Mouse (Mus musculus) liver, embryonic 15.5 days (tissue): ENCODE results near the gene Krtap10-4. TPM values are rescaled to one million over a fixed set of nuclear protein-coding genes. Genes with fewer than 3 reads are reported as not detected.
A peak's percentile ranks its signal among the peaks of the same experiment; 100 is the strongest.

Source experiments
- ATAC-seq: fragments of 200-750 bp; cut with Nextera tagmentation; 2 replicates; pipeline ENCODE4 v1.8.0; 2017; ENCODE audit warnings: moderate number of reproducible peaks, mild to moderate bottlenecking, moderate library complexity; ENCODE audit not compliant: insufficient read depth
- H3K27ac ChIP-seq: fragments of 300-500 bp; sonication (generic); replicated peaks from 2 replicates; pipeline ENCODE4 v1.5.1; 2015; ENCODE audit warnings: mild to moderate bottlenecking, inconsistent platforms
- H3K27me3 ChIP-seq: fragments of 300-500 bp; sonication (generic); 2 replicates; pipeline ENCODE4 v1.6.1; 2015; ENCODE audit warnings: mild to moderate bottlenecking, inconsistent platforms
- H3K36me3 ChIP-seq: fragments of 300-500 bp; sonication (generic); replicated peaks from 2 replicates; pipeline ENCODE4 v1.6.1; 2015; ENCODE audit warnings: moderate library complexity, mild to moderate bottlenecking, inconsistent platforms
- H3K4me1 ChIP-seq: fragments of 300-500 bp; sonication (generic); replicated peaks from 2 replicates; pipeline ENCODE4 v1.6.1; 2015; ENCODE audit warnings: inconsistent platforms
- H3K4me2 ChIP-seq: fragments of 300-500 bp; sonication (generic); 2 replicates; pipeline ENCODE4 v1.6.1; 2015; ENCODE audit warnings: moderate library complexity, mild to moderate bottlenecking, inconsistent platforms
- H3K4me3 ChIP-seq: fragments of 300-500 bp; sonication (generic); replicated peaks from 2 replicates; pipeline ENCODE4 v1.5.1; 2015; ENCODE audit warnings: mild to moderate bottlenecking, inconsistent platforms
- H3K9ac ChIP-seq: fragments of 300-500 bp; sonication (generic); 2 replicates; pipeline ENCODE4 v1.6.1; 2015; ENCODE audit warnings: moderate library complexity, mild to moderate bottlenecking, inconsistent platforms
- H3K9me3 ChIP-seq: fragments of 300-500 bp; sonication (generic); replicated peaks from 2 replicates; pipeline ENCODE4 v1.6.1; 2016; ENCODE audit warnings: inconsistent platforms
- WGBS: fragments of 180-500 bp; shearing (Covaris S2); methylation state at CpG from one replicate; pipeline ENCODE4 v1.1.7; 2015; ENCODE audit warnings: mixed read lengths; ENCODE audit not compliant: insufficient replicate concordance; 5-methylcytosine and 5-hydroxymethylcytosine counted together
- polyA plus RNA-seq: library from polyadenylated mRNA; unstranded; fragments of >200 nt; fragmentation: Nextera tagmentation; extraction: Ambion mirVana; gene quantifications from 2 replicates; pipeline ENCODE4 v1.2.1, GENCODE M21; 2015

The Krtap10-4 gene
- not detected in 2 replicates for polyA plus RNA-seq

DNA sequence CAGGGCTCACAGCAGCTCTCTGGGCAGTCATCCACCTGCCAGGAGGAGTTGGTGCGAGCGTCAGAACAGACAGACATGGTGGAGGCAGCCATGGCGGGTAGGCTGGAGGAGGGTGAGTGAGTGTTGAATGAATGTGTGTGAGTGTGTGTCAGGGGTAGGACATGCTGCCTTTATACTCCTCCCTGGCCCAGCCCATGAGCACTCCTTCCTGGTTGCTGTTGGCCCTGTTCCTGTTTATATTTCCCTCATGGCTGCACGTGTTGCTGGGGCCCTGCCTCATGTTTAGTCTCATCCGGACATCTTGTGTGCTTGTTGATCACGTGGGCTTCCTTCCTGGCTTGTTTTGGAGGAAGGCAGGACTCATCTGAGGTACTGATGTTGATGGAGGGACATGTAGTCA is at the start of gene Krtap10-4:
Krtap10-4 (minus strand) TSS at position 145 of the 400 bp plus-strand sequence.
- Histone ChIP-seq H3K4me1 (no peaks in the 10 kb centered on the region), H3K4me3 (no peak within 1 kb of the TSS), H3K27ac (no peak within 1 kb of the TSS), H3K27me3 (no peaks in the 10 kb centered on the region), H3K9ac (no peak within 1 kb of the TSS), H3K9me3 (no peaks in the 10 kb centered on the region), H3K36me3 (no peaks in the 10 kb centered on the region), H3K4me2 (no peak within 1 kb of the TSS)
- ATAC-seq = no peak
- 39% methylated on average over 6 of the region's 6 CpGs for WGBS

DNA sequence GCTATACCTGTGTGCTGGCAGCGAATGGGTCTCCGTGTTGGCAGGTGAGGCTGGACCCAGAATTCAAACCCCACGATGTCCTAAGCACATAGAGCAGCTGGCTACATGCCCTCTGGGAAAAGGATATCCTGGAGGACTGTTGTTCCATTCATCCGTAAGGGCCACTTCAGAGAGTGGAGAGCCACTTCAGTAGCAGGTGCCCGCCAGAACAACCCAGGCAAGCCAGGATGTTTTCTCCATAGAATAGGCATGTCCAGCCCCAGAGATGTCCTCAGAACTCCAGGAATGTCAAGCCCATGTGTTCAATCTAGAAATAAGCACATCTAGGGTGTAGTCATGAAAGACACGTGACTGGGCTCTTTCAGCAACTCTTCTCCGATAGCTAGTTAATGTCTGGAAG is 42.8 kb upstream of the Krtap10-4 start:
- no peak overlapping the region for H3K27ac ChIP-seq
- H3K4me1 ChIP-seq = no peaks in the 10 kb centered on the region
- 67% methylated on average over 7 of the region's 7 CpGs for WGBS
- H3K9me3 ChIP-seq = no peaks in the 10 kb centered on the region
- H3K36me3 ChIP-seq = no peaks in the 10 kb centered on the region
- H3K27me3 ChIP-seq = no peaks in the 10 kb centered on the region
- no peak for ATAC-seq
- H3K4me3 ChIP-seq = no peak overlapping the region
- no peak overlapping the region for H3K9ac ChIP-seq
- H3K4me2 ChIP-seq = no peak overlapping the region

- no peak for ATAC-seq
- WGBS = 3% methylated on average over 1 of the region's 1 CpGs
- no peaks in the 10 kb centered on the region for H3K9me3 ChIP-seq
- no peaks in the 10 kb centered on the region for H3K4me1 ChIP-seq
- no peaks in the 10 kb centered on the region for H3K36me3 ChIP-seq
- H3K27ac ChIP-seq = no peak overlapping the region
- no peak overlapping the region for H3K4me3 ChIP-seq
- no peak overlapping the region for H3K9ac ChIP-seq
- no peak overlapping the region for H3K4me2 ChIP-seq
- no peaks in the 10 kb centered on the region for H3K27me3 ChIP-seq
Measured at GRCm38 (mm10) chr10:77867546-77867945, 40.7 kb upstream of the Krtap10-4 start.

DNA sequence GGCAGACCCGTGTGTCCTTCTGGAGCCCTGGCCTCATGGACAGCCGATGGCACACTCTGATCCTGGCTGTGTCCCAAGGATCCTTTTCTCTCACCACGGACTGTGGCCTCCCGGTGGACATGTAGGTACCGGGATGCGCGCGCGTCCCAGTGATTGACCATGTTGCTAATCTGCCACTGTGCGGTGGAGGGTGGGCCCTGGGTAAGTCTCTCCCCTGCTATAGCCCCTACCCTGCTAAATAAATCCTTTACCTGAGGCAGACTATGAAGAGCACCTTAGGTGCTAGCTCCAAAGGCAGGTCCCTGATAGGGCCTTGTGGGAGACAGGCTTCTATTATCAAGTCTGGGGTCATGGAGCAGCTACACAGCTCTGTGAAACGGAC is 37.9 kb upstream of the Krtap10-4 start:
- H3K9me3 ChIP-seq = no peaks in the 10 kb centered on the region
- no peak for ATAC-seq
- H3K27me3 ChIP-seq = no peaks in the 10 kb centered on the region
- H3K27ac ChIP-seq = no peak overlapping the region
- no peak overlapping the region for H3K4me3 ChIP-seq
- no peaks in the 10 kb centered on the region for H3K36me3 ChIP-seq
- H3K9ac ChIP-seq = no peak overlapping the region
- H3K4me2 ChIP-seq = peak overlapping the region; percentile 41
- WGBS = 28% methylated on average over 11 of the region's 11 CpGs
- H3K4me1 ChIP-seq = no peaks in the 10 kb centered on the region

GRCm38 (mm10) chr10:77864067-77864761 is 37.3 kb upstream of the Krtap10-4 start:
- no peaks in the 10 kb centered on the region for H3K27me3 ChIP-seq
- 19% methylated on average over 14 of the region's 14 CpGs for WGBS
- no peak overlapping the region for H3K9ac ChIP-seq
- H3K9me3 ChIP-seq = no peaks in the 10 kb centered on the region
- no peaks in the 10 kb centered on the region for H3K36me3 ChIP-seq
- peak overlapping the region; percentile 41 for H3K4me2 ChIP-seq
- no peak overlapping the region for H3K27ac ChIP-seq
- no peaks in the 10 kb centered on the region for H3K4me1 ChIP-seq
- no peak overlapping the region for H3K4me3 ChIP-seq
- ATAC-seq = peak; percentile 34; the same call in 1 of the 2 replicates

- Histone ChIP-seq H3K27ac (no peak within 1 kb of the TSS), H3K4me2 (no peak within 1 kb of the TSS), H3K36me3 (no peaks in the 10 kb centered on the region), H3K27me3 (no peaks in the 10 kb centered on the region), H3K4me1 (no peaks in the 10 kb centered on the region), H3K9me3 (0 out of 2 replicates have a peak, but pooled peaks cover 3% of the 10 kb centered on the region), H3K4me3 (no peak within 1 kb of the TSS), H3K9ac (no peak within 1 kb of the TSS)
- WGBS = 47% methylated on average over 7 of the region's 7 CpGs
- ATAC-seq = no peak
Measured at GRCm38 (mm10) chr10:77861675-77862074, 34.8 kb upstream of the Krtap10-4 start, which contains the start of gene Gm3285. Gm3285 (plus strand) TSS chr10:77861975.

GRCm38 (mm10) chr10:77852559-77852958 is 25.7 kb upstream of the Krtap10-4 start, which contains the start of gene Gm10318:
Gm10318 (plus strand) TSS chr10:77852859.
- Histone ChIP-seq H3K9ac (no peak within 1 kb of the TSS), H3K27me3 (no peaks in the 10 kb centered on the region), H3K4me3 (no peak within 1 kb of the TSS), H3K36me3 (no peaks in the 10 kb centered on the region), H3K27ac (no peak within 1 kb of the TSS), H3K4me2 (no peak within 1 kb of the TSS), H3K9me3 (no peaks in the 10 kb centered on the region), H3K4me1 (no peaks in the 10 kb centered on the region)
- no peak for ATAC-seq
- WGBS = 57% methylated on average over 9 of the region's 9 CpGs

GRCm38 (mm10) chr10:77847538-77847937 is 20.6 kb upstream of the Krtap10-4 start:
- Histone ChIP-seq H3K4me3 (no peak overlapping the region), H3K27ac (no peak overlapping the region), H3K27me3 (no peaks in the 10 kb centered on the region), H3K36me3 (no peaks in the 10 kb centered on the region), H3K4me1 (no peaks in the 10 kb centered on the region), H3K4me2 (no peak overlapping the region), H3K9me3 (no peaks in the 10 kb centered on the region), H3K9ac (no peak overlapping the region)
- no peak for ATAC-seq
- 68% methylated on average over 2 of the region's 2 CpGs for WGBS

GRCm38 (mm10) chr10:77846961-77847360 is 20.1 kb upstream of the Krtap10-4 start:
- Histone ChIP-seq H3K27ac (no peak overlapping the region), H3K36me3 (no peaks in the 10 kb centered on the region), H3K27me3 (no peaks in the 10 kb centered on the region), H3K4me3 (no peak overlapping the region), H3K9me3 (no peaks in the 10 kb centered on the region), H3K4me2 (no peak overlapping the region), H3K9ac (no peak overlapping the region), H3K4me1 (no peaks in the 10 kb centered on the region)
- ATAC-seq = no peak
- 28% methylated on average over 2 of the region's 2 CpGs for WGBS

- no peaks in the 10 kb centered on the region for H3K9me3 ChIP-seq
- H3K27ac ChIP-seq = no peak within 1 kb of the TSS
- 42% methylated on average over 3 of the region's 3 CpGs for WGBS
- H3K36me3 ChIP-seq = no peaks in the 10 kb centered on the region
- H3K4me2 ChIP-seq = no peak within 1 kb of the TSS
- no peak within 1 kb of the TSS for H3K4me3 ChIP-seq
- no peaks in the 10 kb centered on the region for H3K27me3 ChIP-seq
- H3K9ac ChIP-seq = no peak within 1 kb of the TSS
- H3K4me1 ChIP-seq = no peaks in the 10 kb centered on the region
- no peak for ATAC-seq
Measured at GRCm38 (mm10) chr10:77846503-77846902, 19.6 kb upstream of the Krtap10-4 start, which contains the start of gene Gm36176. Gm36176 (plus strand) TSS chr10:77846803.

DNA sequence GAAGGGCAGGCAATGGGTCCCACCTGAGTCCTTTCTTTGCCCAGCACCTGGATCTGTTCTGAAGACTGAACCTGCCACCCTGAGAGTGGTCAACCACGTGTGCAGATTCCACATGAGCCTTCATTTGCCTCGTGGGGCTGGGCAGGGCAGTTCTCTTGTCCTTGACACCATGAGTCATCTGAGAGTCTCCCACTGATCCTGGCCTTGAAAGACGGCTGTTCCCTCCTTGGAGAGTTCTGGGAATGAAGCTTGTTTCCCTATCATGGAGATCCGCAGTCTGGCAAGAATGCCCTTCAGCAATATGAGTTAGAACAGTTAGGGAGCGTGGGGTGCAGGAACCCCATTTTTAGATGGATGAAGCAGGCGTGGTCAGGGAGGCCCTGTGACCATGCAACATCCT is 12.1 kb upstream of the Krtap10-4 start:
- Histone ChIP-seq H3K36me3 (no peaks in the 10 kb centered on the region), H3K4me1 (no peaks in the 10 kb centered on the region), H3K9me3 (no peaks in the 10 kb centered on the region), H3K27ac (no peak overlapping the region), H3K4me3 (no peak overlapping the region), H3K4me2 (no peak overlapping the region), H3K27me3 (no peaks in the 10 kb centered on the region), H3K9ac (no peak overlapping the region)
- no peak for ATAC-seq
- 50% methylated on average over 6 of the region's 6 CpGs for WGBS

DNA sequence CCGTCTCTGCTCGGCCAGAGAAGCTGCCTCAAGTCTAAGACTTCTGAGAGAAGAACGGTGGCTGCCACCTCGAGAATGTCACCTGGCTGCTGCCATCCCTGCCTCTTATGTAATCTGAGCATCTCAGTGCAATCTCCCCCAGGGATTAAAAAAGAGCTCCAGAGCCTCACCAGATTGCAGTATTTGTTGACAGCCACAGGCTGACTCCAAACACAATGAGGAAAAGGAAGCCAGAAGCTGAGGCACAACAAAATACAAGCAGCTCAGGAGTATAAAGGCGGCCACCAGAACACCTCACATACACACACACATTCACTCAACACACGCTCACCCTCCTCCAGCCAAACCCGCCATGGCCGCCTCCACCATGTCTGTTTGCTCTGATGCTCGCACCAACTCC is 8.8 kb upstream of the Krtap10-4 start, which contains the start of gene Krtap10-10:
Krtap10-10 (plus strand) TSS at position 301 of the 400 bp plus-strand sequence.
- no peak within 1 kb of the TSS for H3K9ac ChIP-seq
- no peaks in the 10 kb centered on the region for H3K27me3 ChIP-seq
- H3K9me3 ChIP-seq = no peaks in the 10 kb centered on the region
- H3K27ac ChIP-seq = no peak within 1 kb of the TSS
- H3K4me2 ChIP-seq = no peak within 1 kb of the TSS
- ATAC-seq = no peak
- 53% methylated on average over 9 of the region's 9 CpGs for WGBS
- no peaks in the 10 kb centered on the region for H3K36me3 ChIP-seq
- no peak within 1 kb of the TSS for H3K4me3 ChIP-seq
- H3K4me1 ChIP-seq = no peaks in the 10 kb centered on the region
